Mouse (Mus musculus): ENCODE measurements around the gene Mup9.

The Mup9 gene

DNA sequence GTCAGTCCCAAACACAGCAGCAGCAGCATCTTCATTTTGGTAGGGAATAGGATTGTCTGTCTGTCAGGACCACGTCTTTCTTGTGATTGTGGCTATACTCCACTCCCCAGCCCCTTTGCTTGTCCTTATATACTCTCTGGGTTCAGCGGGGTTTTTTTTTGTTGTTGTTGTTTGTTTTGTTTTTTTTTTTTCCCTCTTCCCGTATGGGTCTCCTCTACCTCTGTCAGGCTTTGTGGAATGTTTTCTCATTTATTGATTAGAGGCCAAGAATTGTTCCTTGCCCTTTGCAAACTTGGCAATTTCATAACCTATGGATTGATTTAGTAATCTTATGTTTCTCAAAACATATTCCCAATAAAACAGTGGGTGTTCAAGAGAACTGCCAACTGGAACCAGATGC, at the start of gene Mup9:
Mup9 (minus strand) TSS at position 101 of the 400 bp plus-strand sequence.
- in situ Hi-C loops (cut with MboI, MseI), result loop anchor here in 1 of 2 experiments (5.0 kb wide), 1 partner anchor 1360 kb away; the partner anchor contains the start of gene Mup19
